Mouse (Mus musculus) B cell, adult 2 months (primary cell): ENCODE data around the gene Adgrl4.

ENCODE experiments used
- DNase-seq, 2 experiments: peaks; one replicate each; pipeline ENCODE4 v3.0.0; 2022

Adgrl4 gene

GRCm38 (mm10) chr3:151437693-151438092, at the start of gene Adgrl4:
TSS of gene Adgrl4 (plus strand) at chr3:151437887.
- DNase-seq: no peak

DNA sequence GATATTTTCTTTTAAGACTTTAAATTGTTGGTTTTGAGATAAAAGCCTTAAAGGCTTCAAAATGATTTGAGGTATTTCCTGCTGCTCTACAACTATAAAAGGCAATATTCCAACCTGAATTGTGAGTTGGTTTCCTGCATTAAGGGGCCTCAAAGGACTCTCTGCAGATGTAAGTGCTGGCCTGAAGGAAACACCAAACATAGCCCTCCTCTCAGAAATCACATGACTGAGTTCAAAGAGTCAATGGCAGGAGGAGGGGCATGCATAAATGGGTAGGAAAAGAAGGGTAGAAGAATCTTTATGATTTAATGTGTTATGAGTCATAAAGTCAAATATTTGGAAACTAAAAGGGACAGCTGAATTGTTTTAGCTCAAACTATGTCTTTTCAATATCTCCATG, 46.8 kb upstream of the Adgrl4 start:
- DNase-seq: no peak

GRCm38 (mm10) chr3:151392891-151393290, 44.8 kb upstream of the Adgrl4 start:
- no peak for DNase-seq

DNA sequence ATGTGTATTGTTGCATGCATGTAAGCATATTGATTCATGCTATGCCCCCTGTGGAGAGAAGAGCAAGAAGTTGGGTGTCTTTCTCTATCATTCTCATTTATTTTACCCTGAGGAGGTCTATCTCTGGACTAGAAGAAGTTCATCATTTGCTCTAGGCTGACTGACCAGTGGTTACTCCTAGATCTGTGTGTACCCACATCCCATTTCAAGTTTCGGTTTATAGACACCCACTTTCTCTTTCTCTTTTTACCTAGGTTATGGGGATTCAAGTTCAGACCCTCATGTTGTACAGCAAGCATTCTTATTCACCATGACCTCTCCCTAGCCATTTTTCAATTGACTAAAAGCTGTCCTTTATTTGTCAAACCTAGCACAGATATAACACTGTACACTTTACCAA, 44.4 kb upstream of the Adgrl4 start:
- DNase-seq: no peak

- no peak for DNase-seq
Observed at GRCm38 (mm10) chr3:151399270-151399669, 38.4 kb upstream of the Adgrl4 start.

DNA sequence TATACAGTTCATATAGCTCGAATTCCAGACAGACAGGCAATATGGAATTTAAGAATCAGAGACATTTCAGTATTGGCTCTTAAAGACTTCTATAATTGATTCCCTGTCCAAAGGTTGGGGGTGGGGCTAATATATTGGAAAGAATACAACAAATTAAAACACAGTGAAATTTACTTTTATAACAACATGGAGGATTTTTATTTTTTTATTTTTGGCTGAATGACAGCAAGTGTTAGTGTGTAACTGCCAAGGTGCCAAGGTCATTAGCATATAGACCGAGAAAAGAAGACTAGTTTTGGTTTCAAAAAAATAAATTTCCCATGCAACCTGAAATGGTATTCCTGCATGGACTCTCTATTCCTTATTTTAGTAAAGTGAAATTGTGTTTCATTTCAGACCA, 26.7 kb upstream of the Adgrl4 start:
- no peak for DNase-seq

GRCm38 (mm10) chr3:151411488-151411887, 26.2 kb upstream of the Adgrl4 start:
- no peak for DNase-seq

- DNase-seq: no peak
Observed at GRCm38 (mm10) chr3:151416931-151417330, 20.8 kb upstream of the Adgrl4 start.

- no peak for DNase-seq
Observed at GRCm38 (mm10) chr3:151417688-151418572, 19.8 kb upstream of the Adgrl4 start.

DNA sequence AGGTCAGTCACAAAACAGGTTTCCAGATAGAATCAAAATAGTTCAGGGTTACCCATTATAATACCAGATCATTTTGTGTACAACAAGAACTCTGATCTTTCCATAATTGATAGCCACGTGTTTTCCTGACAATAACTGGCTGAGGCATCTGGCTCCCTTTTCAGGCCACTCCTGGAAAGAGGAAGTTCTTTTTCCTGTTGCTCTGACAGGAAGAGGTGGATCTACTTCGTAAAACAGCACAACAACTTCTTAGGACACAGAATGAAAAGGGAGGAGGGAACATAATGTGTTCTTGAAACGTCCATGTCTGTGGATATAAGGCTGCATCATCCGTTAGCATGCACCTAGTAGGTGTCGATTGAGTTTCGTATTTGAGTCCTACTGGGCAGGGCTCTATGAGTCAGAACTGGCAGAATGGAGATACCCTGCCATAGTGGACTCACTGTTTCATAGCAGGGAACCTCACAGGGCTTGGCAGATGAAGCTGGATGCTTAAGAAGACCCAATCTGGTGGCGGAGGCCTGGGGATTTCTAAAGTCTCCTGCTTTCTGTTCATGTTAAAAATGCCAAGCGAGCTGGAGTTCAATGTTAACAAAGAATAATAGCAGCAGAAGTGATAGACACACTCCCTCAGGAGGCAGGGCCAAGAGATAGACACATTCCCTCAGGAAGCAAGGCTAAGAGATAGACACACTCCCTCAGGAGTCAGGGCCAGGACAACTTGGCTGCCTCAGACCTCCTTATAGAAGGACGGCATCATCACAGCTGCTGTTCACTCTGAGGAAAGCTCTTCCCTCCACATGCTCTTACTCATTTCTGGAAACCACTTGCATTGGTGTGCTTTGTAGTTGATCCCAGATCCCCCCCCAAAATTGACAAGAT, 13.1 kb upstream of the Adgrl4 start:
- DNase-seq: no peak

DNA sequence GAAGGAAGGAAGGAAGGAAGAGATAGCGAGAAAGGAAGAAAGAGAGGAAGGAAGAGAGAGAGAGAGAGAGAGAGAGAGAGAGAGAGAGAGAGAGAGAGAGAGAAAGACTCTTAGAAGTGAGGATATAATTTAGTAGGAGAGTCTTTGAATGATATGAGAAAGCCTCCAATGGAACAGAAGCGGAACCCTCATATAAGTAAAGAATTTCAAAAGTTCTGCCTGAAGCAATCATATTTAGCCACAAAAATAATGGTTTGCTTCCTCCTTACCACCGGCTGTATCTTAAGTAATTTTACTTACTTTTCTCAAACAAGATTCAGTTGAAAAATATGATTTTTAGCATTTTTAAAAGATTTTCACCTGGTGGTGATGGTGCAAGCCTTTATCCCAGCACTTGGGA, 7.6 kb upstream of the Adgrl4 start:
- DNase-seq: no peak

- DNase-seq: no peak
Observed at GRCm38 (mm10) chr3:151431507-151431906, 6.2 kb upstream of the Adgrl4 start.

DNA sequence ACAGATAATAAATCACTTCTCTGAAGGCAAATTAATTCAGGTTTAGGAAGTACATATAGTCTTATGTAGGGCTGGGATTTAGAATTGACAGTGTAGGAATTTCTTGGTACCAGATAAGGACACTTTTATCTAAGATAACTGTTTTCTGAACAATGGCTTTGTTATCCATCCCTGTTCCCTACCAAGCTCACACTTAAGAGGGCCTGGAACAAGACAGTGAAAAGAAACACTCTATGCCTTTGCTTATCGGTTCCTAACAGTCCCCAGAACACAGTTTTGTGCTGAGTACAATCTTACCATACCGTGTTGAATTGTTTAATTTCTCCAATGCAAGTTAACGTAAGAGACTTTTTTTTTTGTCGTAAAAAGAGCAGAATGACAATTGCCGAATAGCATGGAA, 677 bp downstream of the Adgrl4 start:
- no peak for DNase-seq

DNA sequence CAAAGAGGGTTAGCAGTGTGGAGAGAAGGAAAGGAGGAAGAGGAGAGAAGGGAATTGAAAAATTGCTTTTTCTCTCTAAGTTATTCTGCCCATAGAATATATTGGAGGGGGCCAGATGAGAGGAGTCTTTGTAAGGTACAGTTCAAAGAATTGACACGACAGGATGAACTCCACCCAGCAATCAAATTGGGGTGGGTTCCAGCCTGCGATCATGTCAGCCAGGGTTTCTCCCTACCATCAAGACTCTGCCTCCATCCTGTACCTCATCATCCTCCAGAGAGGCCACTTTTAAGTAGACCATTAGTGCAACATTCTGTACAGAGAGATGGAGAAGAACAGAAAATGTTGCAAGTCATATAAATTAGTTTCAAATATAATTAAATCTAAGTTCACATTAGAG, 2.3 kb downstream of the Adgrl4 start:
- DNase-seq: no peak

- DNase-seq: no peak
Observed at GRCm38 (mm10) chr3:151442026-151442425, 4.3 kb downstream of the Adgrl4 start.

GRCm38 (mm10) chr3:151443486-151443885, 5.8 kb downstream of the Adgrl4 start:
- DNase-seq: no peak

- no peak for DNase-seq
Observed at GRCm38 (mm10) chr3:151444284-151444683, 6.6 kb downstream of the Adgrl4 start.

DNA sequence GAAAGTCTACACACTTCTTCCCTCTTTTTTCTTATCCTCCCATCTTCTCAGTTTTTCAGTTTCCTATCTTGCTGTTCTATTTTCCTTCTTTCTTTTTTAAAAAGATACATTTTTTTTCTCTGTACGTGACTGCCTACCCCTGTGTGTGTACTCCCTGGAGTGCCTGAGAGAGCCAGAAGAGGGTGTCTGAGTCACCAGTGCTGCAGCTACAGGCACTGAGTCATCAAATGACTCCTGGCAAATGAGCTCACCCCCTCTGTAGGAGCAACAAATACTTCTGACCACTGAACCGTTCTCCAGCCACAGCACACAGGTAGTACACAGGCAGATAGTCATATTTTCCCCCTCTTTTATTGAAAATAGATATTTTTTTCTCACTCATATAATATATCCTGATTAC, 8.2 kb downstream of the Adgrl4 start:
- DNase-seq: no peak

GRCm38 (mm10) chr3:151454985-151455701, 17.5 kb downstream of the Adgrl4 start:
- DNase-seq: no peak

- DNase-seq: no peak
Observed at GRCm38 (mm10) chr3:151459430-151460190, 21.9 kb downstream of the Adgrl4 start.

DNA sequence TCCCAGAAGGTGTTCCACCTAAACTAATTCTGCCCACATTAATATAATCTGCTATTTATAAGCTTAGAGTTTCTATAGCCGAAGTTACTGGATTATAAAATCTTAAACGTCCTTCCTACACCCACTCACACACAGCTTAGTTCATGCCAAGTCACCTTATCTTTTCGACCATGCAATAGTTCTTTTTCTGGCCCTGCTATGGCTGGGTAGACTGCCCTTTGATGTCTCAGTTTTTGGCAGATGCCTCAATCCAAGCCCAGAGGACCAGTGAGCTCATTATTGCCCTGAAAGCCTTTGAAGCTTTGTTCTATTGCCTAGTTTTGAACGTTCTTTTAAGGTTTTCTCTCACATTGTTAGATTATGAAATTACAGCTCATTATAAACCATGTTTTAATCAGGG, 27.5 kb downstream of the Adgrl4 start:
- DNase-seq: no peak

GRCm38 (mm10) chr3:151488853-151489252, 51.2 kb downstream of the Adgrl4 start:
- no peak for DNase-seq
